Mouse (Mus musculus) kidney, adult 9 months (tissue): Measurements from ENCODE around the gene Rbfox1.

ENCODE experiments used
- DNase-seq: peaks from one replicate; pipeline ENCODE4 v3.0.0; 2022

Gene Rbfox1

DNA sequence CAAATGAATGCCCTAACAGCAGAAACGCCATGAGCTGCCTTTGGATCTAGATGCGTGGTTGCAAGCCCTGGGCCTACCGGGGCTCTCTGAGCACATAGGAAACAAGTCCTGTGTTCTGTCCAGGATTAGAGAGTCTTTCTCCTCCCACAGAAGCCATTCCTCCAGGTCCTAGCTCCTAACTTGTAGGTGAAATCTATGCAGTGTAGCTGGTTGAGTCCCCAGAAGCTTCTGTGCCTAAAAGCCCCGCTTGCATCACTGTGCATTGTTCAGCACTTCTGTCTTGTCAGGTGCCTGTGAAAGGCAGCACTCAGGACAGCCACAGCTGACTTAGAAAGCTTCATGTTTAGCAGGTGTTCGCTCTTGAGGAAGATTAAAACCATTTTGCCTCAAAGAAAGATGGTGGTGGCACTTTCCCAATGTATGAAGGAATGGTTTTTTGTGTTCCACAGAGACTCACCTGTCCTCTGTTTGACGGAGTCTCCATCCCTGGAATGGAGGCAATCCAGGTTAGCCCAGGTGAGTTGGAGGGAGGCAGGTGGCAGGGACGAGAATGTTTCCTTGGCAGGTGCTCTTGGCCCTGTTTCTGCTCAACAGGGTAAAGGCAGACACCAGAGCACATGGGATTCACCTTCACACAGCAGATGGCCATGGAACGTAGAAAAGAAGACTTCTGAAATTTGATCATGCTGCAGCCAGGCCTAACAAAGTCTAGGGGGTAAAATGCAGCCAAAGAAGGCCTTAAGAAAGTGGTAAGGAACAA, 1213.0 kb downstream of the Rbfox1 start:
- DNase-seq = no peak

DNA sequence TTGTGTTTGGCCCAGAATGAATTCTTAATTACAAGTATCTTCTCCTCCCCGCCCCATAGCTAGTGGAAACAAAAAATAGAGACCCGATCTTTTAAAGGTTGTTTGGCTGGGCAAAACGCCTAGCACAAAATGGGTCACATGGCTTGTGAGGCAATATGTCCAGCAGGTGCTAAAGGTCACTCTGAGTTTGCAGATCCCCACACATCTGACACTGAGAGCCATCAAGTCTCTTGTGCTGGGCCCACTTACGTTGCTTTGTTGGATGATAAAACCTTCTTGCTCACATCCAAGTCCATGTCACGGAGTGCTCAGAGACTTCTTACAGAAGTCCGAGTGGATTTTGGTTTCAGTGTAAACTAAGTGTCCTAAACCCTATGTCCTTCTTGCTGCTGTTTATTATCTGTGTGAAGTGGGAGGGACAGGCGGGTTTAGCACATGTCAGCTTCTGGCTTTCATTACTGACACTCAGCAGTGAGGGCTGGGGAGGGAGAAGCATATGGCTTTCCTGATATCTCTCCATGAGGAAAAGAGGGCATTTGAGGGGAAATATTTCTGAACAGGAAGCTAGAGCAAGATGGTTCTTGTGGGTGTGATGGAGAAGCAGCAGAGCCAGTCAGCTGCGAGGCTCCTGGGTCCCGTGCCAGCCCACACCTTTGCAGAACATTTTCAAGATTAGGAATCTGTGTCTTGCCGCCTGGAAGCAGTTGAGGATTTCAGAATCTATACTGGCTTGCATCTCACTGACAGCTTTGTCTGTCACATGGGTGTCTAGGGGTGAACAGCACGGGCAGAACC, 1214.5 kb downstream of the Rbfox1 start:
- DNase-seq = peak; percentile 53

DNA sequence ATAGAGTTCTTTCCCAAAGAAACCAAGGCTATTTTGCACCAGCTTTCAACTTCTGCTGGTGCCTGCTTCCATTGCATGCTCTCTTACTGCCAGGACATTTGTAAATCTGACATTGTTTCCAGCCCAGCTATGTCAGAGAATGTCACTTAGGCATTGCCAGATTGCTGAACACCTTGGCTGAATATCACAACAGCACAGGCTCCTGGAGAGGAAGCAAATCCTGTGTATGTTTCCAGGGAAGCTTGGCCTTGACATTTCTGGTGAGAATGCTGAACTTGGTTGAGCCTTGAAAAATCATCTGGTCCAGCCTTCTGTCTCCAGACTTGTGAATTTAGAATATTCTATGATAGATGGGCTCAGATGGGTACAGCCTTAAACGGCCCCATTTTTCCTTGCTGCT, 1217.3 kb downstream of the Rbfox1 start:
- DNase-seq = no peak

DNA sequence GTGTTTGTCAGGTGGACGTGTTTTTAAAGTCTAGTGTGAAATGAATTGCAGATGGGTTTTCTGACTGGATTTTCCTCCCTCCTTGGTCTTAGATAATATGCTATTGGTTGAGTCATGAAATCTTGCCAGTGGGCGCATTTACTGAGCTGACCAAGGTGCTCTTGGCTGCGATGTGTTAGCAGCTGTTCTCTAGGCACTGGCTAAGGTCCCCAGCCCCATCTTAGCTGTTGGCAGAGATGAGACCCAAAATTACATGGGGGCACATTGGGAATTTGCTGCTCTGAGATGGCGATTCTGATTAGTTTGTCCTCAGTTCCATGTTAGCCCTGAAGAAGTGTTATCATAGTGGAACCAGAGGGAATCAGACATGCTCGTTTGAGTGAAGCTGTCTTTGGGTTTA, 1218.1 kb downstream of the Rbfox1 start:
- DNase-seq = no peak

DNA sequence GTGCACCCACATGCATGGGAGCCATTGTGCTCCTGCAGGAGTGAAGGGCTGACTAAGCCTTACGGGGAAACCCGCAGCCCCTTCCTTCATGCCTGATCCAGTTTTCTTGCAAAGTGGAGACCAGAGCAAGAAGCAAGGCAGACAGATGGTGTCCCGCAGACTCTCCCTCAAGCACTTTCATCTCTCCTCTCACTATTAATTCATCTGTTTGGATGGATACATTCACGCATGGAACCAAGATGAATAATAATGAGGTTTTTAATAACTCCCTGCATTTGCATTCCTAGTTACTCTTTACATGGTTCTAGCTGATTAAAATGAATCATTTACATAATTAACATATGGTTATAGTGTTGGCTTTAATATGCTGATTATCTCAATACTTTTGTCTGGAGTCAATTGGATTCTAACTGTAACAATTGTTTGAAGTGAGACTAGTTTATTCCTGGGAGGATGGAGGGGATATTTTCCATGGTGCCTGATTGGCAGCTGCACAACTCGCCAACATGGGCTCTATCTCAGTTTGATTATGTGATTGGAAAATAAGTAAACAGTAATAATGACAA, 1221.4 kb downstream of the Rbfox1 start:
- no peak for DNase-seq

DNA sequence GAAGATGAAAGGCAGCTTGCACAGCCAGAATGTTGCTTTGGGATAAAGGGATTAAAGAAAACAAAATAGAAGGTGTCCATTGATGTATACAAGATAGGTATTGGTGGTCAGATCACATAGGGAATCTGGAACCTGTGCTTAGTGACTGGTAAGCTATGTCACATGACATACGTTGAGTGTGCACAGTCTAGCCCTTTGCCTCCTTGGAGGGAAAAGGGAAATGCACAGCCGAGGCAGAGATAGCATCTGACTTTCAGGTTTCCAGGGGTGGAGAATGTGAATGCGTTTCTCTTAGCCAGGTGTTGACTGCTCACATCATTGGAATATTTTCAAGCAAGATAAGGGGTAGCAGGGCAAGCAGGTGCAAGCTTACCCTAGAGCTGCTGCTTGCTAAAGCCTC, 1230.8 kb downstream of the Rbfox1 start:
- DNase-seq = no peak

DNA sequence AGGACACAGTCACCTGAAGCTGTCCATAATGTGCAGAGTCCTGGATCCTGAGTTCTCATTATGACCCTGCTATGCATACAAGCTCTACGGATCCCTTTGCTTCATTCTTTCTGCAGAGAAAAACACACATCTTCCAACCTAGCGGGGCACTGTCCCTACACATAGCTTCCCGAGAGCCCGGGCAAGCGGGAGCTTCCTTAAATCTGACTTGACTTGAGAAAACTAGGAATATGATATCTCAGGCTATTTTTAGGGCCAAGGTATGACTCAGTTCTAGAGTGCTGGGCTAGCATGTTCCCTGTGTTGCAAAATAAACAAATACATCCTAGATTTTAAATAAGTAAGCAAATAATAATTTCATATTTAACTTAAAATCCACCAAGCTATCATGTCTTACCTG, 1244.4 kb downstream of the Rbfox1 start:
- DNase-seq = no peak

DNA sequence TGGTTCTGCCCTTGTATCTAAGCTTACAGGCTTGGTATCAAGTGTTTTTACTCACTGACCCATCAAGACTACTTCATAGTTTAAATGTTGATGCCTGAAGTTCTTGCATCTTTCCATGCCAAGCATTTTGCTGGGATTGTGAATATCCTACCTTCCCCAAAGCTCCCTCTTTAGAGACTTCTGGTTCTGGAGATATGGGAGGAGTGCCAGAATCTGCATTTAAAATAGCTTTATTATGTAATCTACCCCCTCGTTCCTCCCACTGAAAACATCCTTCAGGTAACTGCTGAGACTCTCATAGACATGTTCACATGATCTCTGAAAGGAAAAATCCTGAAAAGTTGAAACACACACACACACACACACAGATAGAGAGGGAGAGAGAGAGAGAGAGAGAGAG, 1247.3 kb downstream of the Rbfox1 start:
- DNase-seq = no peak

DNA sequence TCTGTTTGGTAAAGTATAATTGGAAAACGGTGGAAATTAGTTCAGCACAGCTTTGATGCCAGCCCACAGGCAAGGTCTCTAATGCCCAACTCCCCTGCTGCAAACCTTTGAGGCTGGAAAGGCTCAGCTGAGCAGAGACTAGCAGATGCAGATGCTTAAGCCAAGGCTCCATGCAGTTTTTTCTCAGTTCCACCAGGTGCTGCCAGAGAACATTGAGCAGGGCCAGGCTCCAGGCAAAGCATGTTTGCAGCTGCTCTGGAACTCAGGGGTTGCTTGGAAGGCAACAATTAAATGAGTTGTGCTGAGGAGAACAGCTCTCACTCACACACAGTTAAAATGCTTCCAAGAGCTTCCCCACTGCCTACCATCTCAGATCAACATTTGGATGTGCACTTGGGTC, 1251.8 kb downstream of the Rbfox1 start:
- DNase-seq = no peak

DNA sequence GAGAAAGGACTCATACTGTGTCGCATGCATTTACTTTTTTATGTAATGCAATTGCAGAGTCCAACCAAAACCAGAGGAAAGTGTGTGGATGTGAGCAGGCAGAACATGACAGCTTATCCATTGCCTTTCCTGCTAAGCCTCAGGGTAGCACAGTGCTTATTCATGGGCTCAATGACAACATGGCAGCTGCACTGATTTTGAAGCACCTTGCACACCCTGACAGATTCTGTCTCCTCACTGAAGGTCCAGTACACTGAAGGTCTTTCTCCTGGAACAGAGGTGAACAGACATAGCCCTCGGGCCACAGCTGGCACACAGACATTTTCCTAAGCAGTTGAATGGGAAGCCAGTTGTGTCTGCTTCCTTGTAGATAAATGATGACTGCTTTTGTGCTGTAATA, 1254.3 kb downstream of the Rbfox1 start:
- DNase-seq = no peak

DNA sequence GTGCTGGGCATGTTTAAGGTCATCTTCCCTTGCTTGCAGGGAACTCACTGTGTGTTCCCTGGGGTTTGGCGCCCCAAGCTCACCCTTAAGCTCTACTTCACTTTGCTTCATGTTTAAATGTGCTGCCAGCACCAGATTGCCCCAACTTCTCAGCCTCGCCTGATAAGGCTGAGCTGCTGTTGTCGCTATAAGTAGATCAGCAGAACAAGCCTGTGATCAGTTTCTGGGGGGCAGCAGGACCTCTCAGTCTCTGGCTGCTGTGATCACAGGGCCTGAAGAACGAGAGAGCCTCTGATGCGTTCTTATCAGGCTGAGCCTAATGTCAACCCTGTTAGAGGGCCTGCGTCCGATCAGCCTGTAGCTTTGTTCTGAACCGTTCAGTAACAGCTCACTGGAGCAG, 1255.8 kb downstream of the Rbfox1 start:
- DNase-seq = no peak

DNA sequence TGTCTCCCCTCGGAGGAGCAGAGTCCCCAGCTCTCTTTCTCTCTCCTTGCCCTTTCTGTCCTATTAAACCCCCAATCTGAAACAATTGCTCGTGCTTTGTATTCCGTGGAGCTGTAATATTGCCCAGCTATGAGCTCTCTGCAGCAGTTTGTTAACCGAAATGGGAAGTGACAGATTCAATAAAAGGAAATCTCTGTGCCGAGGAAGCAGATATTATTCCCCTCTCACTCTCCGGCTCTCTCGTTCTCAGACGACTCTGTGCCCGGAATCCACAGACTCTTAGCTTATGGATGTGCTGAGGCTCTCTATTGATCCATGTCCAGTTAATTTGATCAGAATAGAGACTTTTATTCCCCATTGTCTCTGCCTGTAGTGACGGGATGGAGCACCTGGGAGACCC, 1260.3 kb downstream of the Rbfox1 start:
- no peak for DNase-seq

DNA sequence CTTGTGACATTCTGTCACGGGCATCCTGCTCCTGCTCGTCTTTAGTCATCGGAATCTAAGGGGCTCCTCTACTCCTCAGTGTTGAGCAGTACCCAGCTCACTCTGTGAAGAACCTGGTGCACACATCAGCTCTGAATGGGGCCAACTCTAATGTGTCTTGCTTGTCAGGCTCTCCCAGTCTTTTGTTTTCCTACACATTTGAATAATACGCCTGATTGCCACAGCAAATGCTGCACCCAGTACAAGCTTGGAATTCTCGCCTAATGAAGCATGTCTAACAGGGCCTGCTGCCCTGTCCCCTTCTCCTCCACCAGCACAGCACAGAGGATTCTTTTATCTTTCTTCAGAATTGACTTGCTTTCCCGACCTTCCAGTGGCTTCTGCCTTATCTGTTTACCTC, 1261.3 kb downstream of the Rbfox1 start:
- DNase-seq = peak; percentile 22

DNA sequence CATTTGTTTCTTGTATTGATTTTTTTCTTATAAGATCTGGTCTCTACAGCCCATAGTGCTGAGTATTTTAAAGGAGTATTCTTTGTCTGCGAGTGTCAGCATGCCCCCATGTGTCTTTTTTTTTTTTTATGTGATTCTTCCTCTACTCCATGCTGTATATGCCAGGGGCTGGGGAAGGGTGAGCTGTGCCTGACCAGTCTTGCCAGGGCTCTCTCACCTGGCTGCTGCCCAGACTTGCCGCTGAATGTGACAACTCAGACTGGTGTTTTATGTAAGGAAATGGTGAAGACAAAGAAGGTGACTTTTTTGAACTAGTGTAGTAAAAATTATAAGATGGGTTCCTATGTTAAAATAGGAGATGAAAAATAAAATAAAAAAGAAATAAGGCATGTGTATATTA, 1262.7 kb downstream of the Rbfox1 start:
- no peak for DNase-seq

DNA sequence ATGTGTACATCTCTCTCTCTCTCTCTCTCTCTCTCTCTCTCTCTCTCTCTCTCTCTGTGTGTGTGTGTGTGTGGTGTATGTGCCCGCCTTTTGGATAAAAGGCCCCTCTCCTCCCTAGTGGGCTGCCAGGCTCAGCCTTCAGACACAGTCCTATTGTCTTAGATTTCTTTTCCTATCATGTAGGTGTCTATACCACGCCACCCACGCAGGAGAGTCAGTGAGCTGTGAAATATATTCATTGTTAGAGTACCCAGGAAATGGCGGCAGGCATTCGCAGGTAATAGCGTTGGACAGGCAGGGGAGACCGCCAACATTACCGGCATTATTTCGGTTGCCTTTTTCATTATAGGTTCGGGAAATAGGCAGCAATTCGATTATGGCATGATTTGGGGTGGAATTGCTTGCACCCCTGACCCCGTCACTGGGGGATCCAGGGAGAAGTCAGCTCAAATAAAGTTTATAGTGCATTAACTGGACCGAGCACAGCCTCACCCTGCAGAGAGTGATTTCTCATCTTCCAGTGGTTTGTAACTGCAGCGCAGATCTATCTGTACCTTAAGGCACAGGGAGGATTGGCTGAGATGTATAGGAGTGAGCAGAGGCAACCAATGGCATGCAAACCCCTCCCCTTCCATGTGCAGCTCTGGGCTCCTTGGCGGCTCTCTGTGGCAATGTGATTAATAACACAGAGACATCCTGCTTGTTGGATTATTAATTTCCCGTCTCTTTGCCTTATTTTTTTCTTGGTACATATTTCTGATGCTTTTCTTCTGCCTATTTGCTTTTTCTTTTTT, 1264.1 kb downstream of the Rbfox1 start:
- DNase-seq = peak; percentile 28

DNA sequence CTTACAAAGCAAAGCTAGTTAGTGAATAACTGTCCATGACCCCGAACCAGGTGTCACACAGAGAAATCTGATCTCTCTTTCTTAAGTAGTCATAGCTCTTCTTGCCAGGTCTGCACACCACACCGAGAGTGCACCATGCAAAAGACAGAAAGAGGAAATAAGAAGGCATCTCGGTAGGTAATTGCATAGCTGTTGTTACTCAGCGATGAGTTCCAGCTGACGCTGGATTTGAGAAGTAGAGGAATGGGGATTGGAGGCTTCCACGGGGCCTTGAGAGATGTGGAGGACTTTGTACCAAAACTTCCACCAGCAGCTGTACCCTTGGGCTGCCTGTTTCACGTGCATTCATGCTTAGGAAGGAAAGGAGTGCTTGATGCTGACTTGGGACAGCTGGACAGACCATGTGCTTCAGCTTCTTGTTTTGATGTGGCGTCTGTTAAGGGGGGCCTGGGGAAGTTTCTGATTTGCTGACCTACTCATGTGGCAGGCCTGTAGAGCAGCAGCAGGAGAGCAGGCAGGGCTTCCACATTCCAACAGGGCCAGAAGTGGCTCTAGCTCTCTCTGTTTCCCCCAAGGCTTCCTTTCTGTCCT, 1265.1 kb downstream of the Rbfox1 start:
- peak; percentile 80 for DNase-seq

DNA sequence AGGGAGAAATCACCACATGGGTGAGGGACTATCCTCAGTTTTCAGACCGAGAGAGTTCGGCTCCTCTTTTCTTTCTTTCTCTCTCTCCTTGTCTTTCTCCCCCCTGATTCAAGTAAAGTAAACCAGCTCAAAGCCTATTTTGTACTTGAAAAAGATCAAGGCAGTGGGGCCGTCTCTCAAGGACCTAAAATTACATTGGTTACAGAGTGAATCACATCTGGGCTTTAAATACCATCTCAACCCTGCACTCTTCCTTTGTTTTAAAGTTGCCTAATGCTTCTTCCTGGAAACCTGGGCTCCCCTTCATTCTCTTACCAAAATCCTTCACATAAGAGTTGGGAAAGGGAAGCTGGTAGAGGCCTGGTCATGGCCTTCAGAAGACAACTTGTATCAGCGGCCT, 1267.2 kb downstream of the Rbfox1 start:
- no peak for DNase-seq

DNA sequence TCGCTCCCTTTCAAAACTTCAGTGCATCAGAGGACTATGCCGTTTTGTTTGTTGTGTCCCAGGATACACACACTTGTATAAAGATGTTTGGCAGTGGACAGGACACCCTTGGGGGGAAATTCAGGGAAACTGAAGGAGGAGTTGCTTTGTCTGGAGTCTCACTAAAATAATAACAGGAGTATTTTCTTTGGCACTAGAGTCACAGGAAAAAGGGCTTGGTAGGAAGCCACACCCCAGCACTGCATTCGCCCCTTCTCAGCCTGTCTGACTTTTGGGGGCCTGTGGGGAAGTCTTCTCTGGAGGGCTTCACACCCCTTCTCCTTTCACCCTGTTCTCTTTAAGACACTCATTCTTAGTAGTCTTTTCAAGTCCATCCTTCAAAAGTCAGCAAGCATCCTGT, 1269.5 kb downstream of the Rbfox1 start:
- DNase-seq = no peak

DNA sequence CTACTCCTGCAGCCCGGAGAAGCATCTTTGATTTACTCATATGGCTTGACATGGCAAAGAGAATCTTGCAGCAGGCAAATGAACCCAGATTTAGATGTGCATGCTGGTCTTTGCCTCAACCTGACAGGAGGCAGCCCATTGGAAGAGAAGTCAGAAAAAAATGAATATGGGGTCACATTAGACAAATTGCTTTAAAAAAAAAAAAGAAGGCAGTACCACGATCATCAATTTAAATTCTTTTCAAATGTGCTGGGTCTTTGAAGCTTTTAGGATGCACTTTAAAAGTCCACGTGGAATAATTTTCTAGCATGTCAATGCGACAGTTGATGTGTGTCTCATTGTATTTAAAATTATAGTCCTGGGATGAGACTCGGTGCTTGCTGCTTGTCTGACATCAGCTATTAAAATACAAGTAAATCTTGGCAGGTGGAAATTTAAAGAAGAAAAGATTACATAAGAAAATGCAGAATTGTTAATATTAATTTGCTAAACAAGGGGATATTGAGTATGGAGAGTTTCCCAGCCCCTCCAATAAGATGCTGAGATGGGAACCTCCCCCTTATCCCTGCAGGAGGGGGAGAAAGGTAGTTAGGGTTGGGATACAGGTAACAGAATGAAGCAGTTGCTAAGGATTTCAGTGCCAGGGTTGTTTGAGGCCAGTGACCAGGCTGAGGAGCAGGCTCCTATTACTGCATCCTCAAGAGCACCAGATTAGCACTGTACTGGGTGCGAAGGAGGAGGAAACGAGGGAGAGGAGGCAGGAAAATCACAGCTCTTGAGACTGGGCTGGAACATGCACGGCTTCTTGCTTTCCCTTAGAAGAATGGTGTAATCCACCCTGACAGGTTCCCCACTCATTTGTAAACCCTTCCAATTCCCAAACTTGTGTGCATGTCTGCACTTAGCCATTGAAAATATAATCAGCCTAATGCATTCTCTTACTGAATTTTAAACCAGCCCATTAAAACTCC, 1274.0 kb downstream of the Rbfox1 start:
- no peak for DNase-seq

DNA sequence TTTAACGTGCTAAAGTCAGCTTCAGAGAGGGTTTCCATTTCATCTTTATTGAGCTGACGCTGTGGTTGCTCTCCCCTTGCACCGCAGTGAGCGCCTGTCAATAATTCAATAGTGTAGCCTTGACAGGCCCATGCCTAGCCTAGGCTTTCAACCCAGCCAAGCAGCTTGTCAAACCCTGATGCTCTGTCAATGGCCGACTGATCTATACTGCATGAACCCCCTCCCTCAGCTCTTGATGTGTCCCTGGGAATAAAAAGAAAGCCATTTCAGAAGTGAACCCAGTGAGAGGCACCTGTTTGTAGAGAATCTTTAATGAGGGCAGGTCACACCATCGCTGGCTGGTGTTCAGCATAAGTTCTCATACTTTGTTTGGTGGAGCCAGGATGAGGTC, 1274.7 kb downstream of the Rbfox1 start:
- DNase-seq = no peak

DNA sequence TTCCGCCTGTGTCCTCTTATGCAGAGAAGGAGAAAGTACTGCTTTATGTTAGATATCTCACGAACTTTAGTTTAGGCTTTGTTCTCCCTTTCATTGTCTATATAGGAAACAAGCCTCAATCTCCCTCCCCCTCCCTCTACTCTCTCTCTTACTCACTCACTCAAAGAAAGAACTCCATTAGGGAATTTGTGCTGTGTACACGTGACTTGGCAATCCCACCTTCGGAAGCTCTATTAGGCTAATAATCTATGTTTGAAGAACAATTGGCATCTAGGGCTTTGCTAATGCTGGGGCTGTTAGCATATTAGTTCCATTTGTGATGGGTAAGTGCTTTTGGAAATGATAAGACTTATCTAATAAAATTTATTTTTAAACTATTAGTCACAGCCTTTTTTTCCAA, 1277.0 kb downstream of the Rbfox1 start:
- no peak for DNase-seq

DNA sequence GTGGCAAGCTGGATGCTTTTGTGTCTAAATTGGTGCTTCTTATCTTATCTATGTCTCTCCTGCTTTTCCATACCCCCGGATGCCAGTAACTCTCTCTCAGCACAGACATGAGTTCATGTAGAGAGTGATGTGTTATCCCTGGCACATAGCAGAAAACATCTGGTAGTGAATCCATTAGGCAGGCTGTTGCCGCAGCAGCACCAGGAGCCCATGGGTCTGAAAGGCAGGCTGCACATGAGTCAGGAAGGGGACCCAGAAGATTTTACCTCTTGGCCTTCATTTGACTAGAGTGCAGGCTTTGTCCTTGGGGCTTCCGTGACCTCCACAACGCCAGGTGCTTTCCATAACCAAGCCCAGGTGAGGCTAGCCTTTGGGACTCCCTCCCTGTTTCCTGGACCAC, 1278.5 kb downstream of the Rbfox1 start:
- no peak for DNase-seq
